Mouse (Mus musculus) bone marrow, adult 2 months (tissue): ENCODE results near the gene Orc5.

Experiments used
- CTCF ChIP-seq: fragments of 200-500 bp; IDR thresholded peaks from 2 replicates; pipeline ENCODE4 v1.5.1; 2011; ENCODE audit warnings: low read length, control low read depth; ENCODE audit not compliant: control insufficient read depth, insufficient read depth
- POLR2A ChIP-seq: fragments of 200-500 bp; IDR thresholded peaks from 2 replicates; pipeline ENCODE4 v1.6.1; 2011; ENCODE audit warnings: low read depth, mild to moderate bottlenecking, control low read depth, low read length, borderline replicate concordance; ENCODE audit not compliant: control insufficient read depth

DNA sequence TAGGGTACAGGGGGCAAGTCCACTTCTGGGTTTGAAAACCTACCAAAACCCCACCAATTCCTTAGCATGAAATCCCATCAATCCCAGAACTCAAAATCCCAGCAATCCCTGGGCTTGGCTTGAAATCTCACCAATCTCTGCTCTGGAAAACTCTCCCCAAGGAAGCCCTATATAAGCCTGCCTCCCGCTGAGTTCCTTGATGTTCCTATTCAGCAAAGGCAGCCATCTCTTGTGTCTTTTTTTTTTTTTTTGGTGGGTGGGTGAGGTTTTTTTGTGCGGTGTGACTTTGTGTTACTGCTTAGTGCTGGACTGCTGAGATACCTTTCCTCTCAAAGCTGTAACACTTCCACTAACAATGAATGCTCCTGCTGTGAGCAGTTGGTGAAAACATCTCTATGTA lies 15.5 kb upstream of the Orc5 start:
- TF ChIP-seq POLR2A (no peak), CTCF (no peak)
